Mouse (Mus musculus) limb, embryonic 11.5 days (tissue): ENCODE results near the gene Ciapin1. TPM values are rescaled to one million over a fixed set of nuclear protein-coding genes. Genes with fewer than 3 reads are reported as not detected.
"Not testable (repeated sequence)": the region's sequence is repeated elsewhere in the genome, so short reads cannot be mapped to it uniquely, and the experiment has no call there.

Source experiments
- ATAC-seq: fragments of 200-750 bp; cut with Nextera tagmentation; 2 replicates; pipeline ENCODE4 v1.8.0; 2017; ENCODE audit warnings: low read depth; ENCODE audit not compliant: insufficient number of reproducible peaks, low FRiP score, low TSS enrichment
- DNase-seq: peaks from one replicate; pipeline ENCODE4 v3.0.0-alpha.2; 2015; ENCODE audit warnings: low spot score
- H3K27ac ChIP-seq: fragments of 300-500 bp; sonication (generic); replicated peaks from 2 replicates; pipeline ENCODE4 v1.5.1; 2014; ENCODE audit warnings: low read depth, mild to moderate bottlenecking, low read length
- H3K27me3 ChIP-seq: fragments of 300-500 bp; sonication (generic); 2 replicates; pipeline ENCODE4 v1.6.1; 2014; ENCODE audit warnings: mild to moderate bottlenecking, low read length, mixed read lengths; ENCODE audit not compliant: control insufficient read depth, insufficient read depth
- H3K36me3 ChIP-seq: fragments of 300-500 bp; sonication (generic); 2 replicates; pipeline ENCODE4 v1.6.1; 2014; ENCODE audit warnings: mild to moderate bottlenecking, low read length, moderate library complexity, mixed read lengths; ENCODE audit not compliant: control insufficient read depth, insufficient read depth
- H3K4me1 ChIP-seq: fragments of 300-500 bp; sonication (generic); 2 replicates; pipeline ENCODE4 v1.6.1; 2014; ENCODE audit warnings: low read length, mixed read lengths; ENCODE audit not compliant: control insufficient read depth, insufficient read depth
- H3K4me2 ChIP-seq: fragments of 300-500 bp; sonication (generic); 2 replicates; pipeline ENCODE4 v1.6.1; 2014; ENCODE audit warnings: low read depth, mild to moderate bottlenecking, moderate library complexity; ENCODE audit not compliant: severe bottlenecking
- H3K4me3 ChIP-seq: fragments of 300-500 bp; sonication (generic); 2 replicates; pipeline ENCODE4 v1.5.1; 2014; ENCODE audit warnings: low read depth, low read length
- H3K9ac ChIP-seq: fragments of 300-500 bp; sonication (generic); 2 replicates; pipeline ENCODE4 v1.6.1; 2014; ENCODE audit warnings: mild to moderate bottlenecking, low read length
- H3K9me3 ChIP-seq: fragments of 300-500 bp; sonication (generic); 2 replicates; pipeline ENCODE4 v1.6.1; 2016; ENCODE audit warnings: low read length; ENCODE audit not compliant: control insufficient read depth
- WGBS: fragments of 180-500 bp; shearing (Covaris S2); extraction: QIAGEN DNeasy Blood & Tissue Kit; methylation state at CpG from one replicate; pipeline ENCODE4 v1.1.7; 2014; 5-methylcytosine and 5-hydroxymethylcytosine counted together
- polyA plus RNA-seq: library from polyadenylated mRNA; unstranded; fragments of >200 nt; fragmentation: Nextera tagmentation; extraction: Ambion mirVana; gene quantifications from 2 replicates; pipeline ENCODE4 v1.2.1, GENCODE M21; 2014

Gene Ciapin1
- polyA plus RNA-seq, 1 experiment from 2014 or later, result 131 TPM

DNA sequence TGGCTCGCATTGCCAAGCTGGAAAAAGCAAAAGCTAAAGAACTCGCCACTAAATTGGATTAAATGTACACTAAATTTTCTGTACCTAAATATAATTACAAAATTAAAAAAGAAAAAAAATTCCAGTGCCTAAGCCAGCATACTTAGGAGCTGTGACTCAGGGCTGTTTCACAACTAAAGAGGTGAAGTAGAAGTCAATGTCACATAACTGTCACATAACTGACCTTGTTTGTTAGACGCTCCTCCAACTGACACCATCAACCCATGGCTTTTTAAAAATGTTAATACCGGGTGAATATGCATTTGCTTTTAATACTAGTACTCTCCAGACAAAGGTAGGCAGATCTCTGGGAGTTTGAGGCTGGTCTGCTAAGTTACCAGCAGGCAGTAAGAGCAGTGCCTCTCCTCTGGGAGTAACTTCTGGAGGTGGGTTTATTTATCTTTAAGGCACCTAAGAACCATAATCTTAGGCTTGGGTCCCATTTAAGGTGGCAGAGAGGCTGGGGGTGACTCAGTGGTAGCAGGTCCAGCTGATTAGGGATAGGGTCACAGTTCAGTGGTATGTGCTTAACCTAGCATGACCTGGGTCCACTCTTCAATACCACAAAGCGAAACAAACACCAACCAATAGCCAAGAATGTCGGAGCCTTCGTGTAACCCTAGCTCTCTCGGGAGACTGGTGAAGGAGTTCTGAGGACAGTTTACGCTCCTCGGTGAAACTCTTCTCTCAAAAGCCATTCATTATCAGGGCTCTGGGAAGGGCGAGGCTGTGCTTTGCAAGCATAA lies 1.5 kb downstream of the Ciapin1 start:
- H3K27ac ChIP-seq, result no peak overlapping the region
- no peak overlapping the region for H3K9ac ChIP-seq

DNA sequence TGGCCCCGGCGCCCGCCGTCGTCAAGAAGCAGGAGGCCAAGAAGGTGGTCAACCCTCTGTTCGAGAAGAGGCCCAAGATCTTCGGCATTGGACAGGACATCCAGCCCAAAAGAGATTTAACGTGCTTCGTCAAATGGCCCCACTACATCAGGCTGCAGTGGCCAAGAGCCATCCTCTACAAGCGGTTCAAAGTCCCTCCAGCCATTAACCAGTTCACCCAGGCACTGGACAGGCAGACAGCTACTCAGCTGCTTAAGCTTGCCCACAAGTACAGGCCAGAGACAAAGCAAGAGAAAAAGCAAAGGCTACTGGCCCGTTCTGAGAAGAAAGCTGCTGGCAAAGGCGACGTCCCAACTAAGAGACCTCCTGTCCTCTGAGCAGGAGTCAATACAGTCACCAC lies 2.4 kb downstream of the Ciapin1 start:
- H3K27ac ChIP-seq, H3K9me3 ChIP-seq, H3K27me3 ChIP-seq, H3K36me3 ChIP-seq, H3K4me2 ChIP-seq, ATAC-seq, DNase-seq, H3K4me3 ChIP-seq, H3K9ac ChIP-seq, H3K4me1 ChIP-seq: not testable (repeated sequence)
- WGBS, result 97% methylated on average over 13 of the region's 13 CpGs

More for the DNA sequence above, 1.5 kb downstream of the Ciapin1 start:
- ATAC-seq, result no peak
- no peak for DNase-seq
- Histone ChIP-seq H3K4me1 (peaks cover 5% of the 10 kb centered on the region; the same call in 1 of the 2 replicates), H3K9me3 (no peaks in the 10 kb centered on the region), H3K36me3 (peaks cover 3% of the 10 kb centered on the region), H3K27me3 (no peaks in the 10 kb centered on the region), H3K4me2 (peak overlapping the region; percentile 76), H3K4me3 (peak overlapping the region; percentile 92; the same call in 1 of the 2 replicates)
- 72% methylated on average over 11 of the region's 11 CpGs for WGBS

DNA sequence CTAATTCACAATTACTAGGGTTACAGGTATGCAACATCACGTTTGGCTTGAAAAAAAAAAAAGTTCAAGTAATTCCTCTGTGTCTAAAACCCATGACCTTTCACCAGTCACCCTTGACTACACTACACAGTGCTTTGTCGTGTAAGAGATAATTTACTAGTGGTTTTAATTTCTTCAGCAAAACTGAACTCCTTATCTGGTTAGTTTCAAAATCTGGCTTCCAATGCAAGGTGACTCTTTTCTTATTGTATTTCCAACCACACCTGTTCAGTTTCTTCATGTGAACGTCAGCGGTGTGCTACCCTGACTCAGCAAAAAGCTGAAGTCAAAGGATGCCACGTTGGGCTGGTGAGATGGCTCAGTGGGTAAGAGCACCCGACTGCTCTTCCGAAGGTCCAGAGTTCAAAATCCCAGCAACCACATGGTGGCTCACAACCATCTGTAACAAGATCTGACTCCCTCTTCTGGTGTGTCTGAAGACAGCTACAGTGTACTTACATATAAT lies 4.2 kb downstream of the Ciapin1 start:
- H3K27ac ChIP-seq, H3K4me1 ChIP-seq, H3K27me3 ChIP-seq, H3K9ac ChIP-seq, H3K4me2 ChIP-seq, H3K4me3 ChIP-seq, DNase-seq, H3K9me3 ChIP-seq, ATAC-seq: not testable (repeated sequence)
- 82% methylated on average over 7 of the region's 7 CpGs for WGBS
- H3K36me3 ChIP-seq, result peaks cover 16% of the 10 kb centered on the region

DNA sequence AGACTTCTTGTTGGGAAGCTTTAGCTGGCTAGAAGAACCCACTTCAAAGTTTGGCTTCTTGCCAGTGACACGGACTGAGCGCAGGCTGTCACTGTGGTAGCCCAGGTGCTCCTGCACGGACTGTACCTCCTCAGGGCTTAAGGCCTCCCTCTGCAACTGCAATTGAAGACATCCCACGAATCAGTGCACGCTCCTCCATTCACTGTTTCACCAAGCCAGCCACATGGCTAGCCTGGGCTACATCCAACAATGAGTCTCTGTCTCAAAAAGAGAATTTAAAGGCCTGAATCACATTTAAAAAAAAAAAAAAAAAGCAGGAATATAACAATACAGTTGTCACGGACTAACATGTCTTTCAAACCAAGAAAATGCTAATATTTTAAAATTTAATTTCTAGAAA lies 9.9 kb downstream of the Ciapin1 start:
- Histone ChIP-seq H3K27ac (no peak overlapping the region), H3K4me1 (no peaks in the 10 kb centered on the region), H3K27me3 (no peaks in the 10 kb centered on the region), H3K9me3 (no peaks in the 10 kb centered on the region), H3K36me3 (peaks cover 35% of the 10 kb centered on the region), H3K4me2 (no peak overlapping the region), H3K9ac (no peak overlapping the region), H3K4me3 (no peak overlapping the region)
- no peak for ATAC-seq
- no peak for DNase-seq
- 90% methylated on average over 6 of the region's 6 CpGs for WGBS

DNA sequence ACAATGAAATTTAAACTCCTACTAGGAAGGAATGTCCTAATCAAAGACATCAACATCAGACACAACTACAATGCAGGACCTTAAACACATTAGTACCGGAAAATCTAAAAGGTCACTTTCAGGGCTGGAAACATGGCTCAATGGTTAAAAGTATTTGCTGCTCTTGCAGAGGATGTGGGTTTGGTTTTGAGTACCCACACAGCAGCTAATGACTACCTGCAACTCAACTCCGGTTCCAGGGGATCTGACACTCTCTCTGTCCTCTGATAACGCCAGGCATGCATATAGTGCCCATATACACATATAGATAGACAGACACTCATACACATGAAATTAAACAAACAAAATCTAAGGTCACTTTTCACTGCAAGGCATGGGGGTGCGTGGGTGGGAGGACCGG lies 11.9 kb downstream of the Ciapin1 start:
- Histone ChIP-seq H3K4me1 (no peaks in the 10 kb centered on the region), H3K36me3 (peaks cover 34% of the 10 kb centered on the region), H3K27me3 (no peaks in the 10 kb centered on the region), H3K9ac (no peak overlapping the region), H3K27ac (no peak overlapping the region), H3K9me3 (no peaks in the 10 kb centered on the region), H3K4me2 (no peak overlapping the region), H3K4me3 (no peak overlapping the region)
- 94% methylated on average over 5 of the region's 5 CpGs for WGBS
- ATAC-seq (no peak), DNase-seq (no peak)

DNA sequence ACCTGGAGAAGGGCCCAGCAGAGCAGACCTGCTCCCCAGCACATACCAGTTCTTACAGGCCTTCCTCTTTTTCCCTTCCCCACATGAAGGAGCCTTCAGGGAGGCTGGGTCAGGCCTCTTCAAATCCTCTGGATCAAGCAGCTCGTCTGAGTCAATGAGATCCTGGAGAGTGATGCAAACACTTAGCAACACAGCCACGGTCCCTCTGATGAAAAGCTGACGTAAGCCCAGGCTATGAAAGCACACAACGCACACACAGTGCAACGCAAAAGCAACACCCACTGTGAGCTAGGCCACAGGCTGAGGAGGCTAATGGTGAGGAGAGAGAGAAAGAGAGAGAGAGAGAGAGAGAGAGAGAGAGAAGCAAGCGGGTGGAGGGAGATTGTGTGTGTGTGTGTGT lies 13.0 kb downstream of the Ciapin1 start:
- no peak for ATAC-seq

DNA sequence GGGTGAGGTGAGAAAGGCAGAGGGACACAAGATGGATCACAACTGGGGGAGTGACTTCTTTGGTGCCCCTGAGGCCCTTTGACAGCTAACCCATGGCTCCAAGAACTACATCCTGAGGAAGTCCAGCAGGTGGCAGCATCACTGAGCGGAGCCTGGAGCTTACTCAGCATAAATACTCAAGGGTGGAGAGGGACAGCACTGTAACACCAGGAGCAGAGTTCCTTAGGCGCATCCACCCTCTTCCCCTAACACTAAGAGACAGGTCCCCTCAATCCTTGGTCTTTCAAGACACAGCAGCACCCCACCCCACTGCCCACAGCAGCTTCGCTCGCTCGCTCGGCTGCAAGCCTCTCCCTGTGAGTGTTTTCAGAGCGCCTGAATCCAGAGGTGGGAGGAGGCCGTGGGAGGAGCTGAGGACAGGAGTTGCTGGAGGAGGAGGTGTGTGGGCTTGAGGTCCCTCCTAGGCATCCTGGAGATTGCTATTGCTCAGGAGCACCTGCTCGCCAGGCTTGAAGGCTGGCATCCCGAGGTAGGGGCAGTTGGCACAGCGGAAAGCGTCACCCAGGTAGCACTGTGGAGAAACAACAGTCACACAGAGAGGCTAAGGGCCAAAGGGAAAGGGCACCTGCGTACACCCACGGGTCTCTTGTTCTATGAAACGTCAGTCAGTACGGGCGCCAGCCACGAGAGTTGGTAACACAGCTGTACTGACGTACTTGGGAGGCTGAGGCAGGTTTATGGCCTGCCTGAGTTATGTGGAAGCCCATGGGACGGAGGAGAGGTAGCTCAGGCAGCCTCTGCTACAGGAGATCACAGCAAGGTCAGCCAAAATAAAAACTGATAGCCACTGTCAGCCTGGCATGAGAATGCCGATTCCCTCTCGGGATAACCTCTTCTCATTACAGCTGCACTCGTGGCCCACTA lies 15.3 kb downstream of the Ciapin1 start:
- no peak overlapping the region for H3K9ac ChIP-seq
- peak; percentile 73 for DNase-seq
- 0 out of 2 replicates have a peak, but pooled peaks have one; percentile 17 for ATAC-seq
- no peak overlapping the region for H3K27ac ChIP-seq
- no peaks in the 10 kb centered on the region for H3K27me3 ChIP-seq
- H3K36me3 ChIP-seq, result peaks cover 20% of the 10 kb centered on the region; the same call in 1 of the 2 replicates
- no peaks in the 10 kb centered on the region for H3K4me1 ChIP-seq
- H3K4me3 ChIP-seq, result no peak overlapping the region
- H3K9me3 ChIP-seq, result no peaks in the 10 kb centered on the region
- H3K4me2 ChIP-seq, result no peak overlapping the region
- 80% methylated on average over 23 of the region's 23 CpGs for WGBS

More for the DNA sequence above, 13.0 kb downstream of the Ciapin1 start:
- peaks cover 28% of the 10 kb centered on the region for H3K36me3 ChIP-seq
- no peak overlapping the region for H3K9ac ChIP-seq
- no peak overlapping the region for H3K4me3 ChIP-seq
- H3K27ac ChIP-seq, result no peak overlapping the region
- H3K9me3 ChIP-seq, result no peaks in the 10 kb centered on the region
- H3K27me3 ChIP-seq, result no peaks in the 10 kb centered on the region
- WGBS, result 91% methylated on average over 6 of the region's 6 CpGs
- DNase-seq, result no peak
- H3K4me1 ChIP-seq, result no peaks in the 10 kb centered on the region
- H3K4me2 ChIP-seq, result no peak overlapping the region

DNA sequence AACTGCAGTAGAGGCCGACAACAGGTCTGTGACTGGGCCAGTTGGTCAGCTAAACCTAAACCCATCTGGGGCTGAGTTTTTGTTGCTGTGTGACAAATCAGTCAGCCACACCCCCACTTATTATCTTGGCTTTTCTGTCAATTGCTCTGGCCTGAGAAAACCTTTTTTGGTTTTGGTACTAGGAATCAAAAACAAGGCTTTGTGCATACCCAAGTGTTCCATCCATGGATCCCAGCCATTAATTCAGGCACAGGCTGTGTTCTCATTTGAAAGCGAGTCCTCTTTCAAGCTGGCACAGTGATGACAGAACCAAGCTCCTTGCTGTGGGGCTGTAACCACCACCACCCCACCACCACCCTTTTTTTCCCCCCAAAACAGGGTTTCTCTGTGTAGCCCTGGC lies 16.8 kb downstream of the Ciapin1 start:
- Histone ChIP-seq H3K36me3 (peaks cover 14% of the 10 kb centered on the region; the same call in 1 of the 2 replicates), H3K4me1 (no peaks in the 10 kb centered on the region), H3K9me3 (no peaks in the 10 kb centered on the region), H3K4me3 (no peak overlapping the region), H3K4me2 (no peak overlapping the region), H3K27ac (no peak overlapping the region), H3K9ac (no peak overlapping the region), H3K27me3 (no peaks in the 10 kb centered on the region)
- no peak for ATAC-seq
- WGBS, result 92% methylated on average over 2 of the region's 2 CpGs
- no peak for DNase-seq
